Mouse (Mus musculus) CH12.LX (cell line): ENCODE data around the gene Igsf21. TPM values are rescaled to one million over a fixed set of nuclear protein-coding genes. Genes with fewer than 3 reads are reported as not detected.
A peak's percentile ranks its signal among the peaks of the same experiment; 100 is the strongest.

Source experiments
- DNase-seq: peaks from one replicate; pipeline ENCODE4 v3.0.0-alpha.2; 2013; ENCODE audit errors: extremely low read depth
- H3K27ac ChIP-seq: 2 replicates; pipeline ENCODE4 v1.5.1; 2012; ENCODE audit warnings: low read depth, mild to moderate bottlenecking, control low read depth, moderate library complexity; ENCODE audit not compliant: insufficient read depth
- H3K27me3 ChIP-seq: replicated peaks from 2 replicates; pipeline ENCODE3; 2012; ENCODE audit warnings: inconsistent platforms
- H3K36me3 ChIP-seq, 2 experiments: replicated peaks in 1 of 2; 2 replicates each; pipeline versions ENCODE3 to v1.6.1; 2012; ENCODE audit warnings: inconsistent platforms in 1 of 2, low read length in 1 of 2, mild to moderate bottlenecking in 1 of 2, mixed read lengths in 1 of 2, moderate library complexity in 1 of 2; ENCODE audit not compliant: control insufficient read depth in 1 of 2, insufficient read depth in 1 of 2
- H3K4me1 ChIP-seq, 2 experiments: 2 replicates each; pipeline ENCODE4 v1.6.1; 2012; ENCODE audit warnings: inconsistent platforms in 1 of 2, moderate library complexity in 1 of 2; ENCODE audit not compliant: insufficient read depth in 2 of 2, control insufficient read depth in 1 of 2
- H3K4me2 ChIP-seq: 2 replicates; pipeline ENCODE4 v1.6.1; 2012; ENCODE audit warnings: low read depth, mild to moderate bottlenecking, control low read depth; ENCODE audit not compliant: poor library complexity, insufficient read depth, severe bottlenecking
- H3K4me3 ChIP-seq, 3 experiments: fragments of 150-350 bp in 1 of 3; sonication (generic) in 1 of 3; replicated peaks in 1 of 3; 2 replicates each; pipeline versions ENCODE3 to v1.5.1; 2011 to 2012; ENCODE audit warnings: low read depth in 2 of 3, low read length in 2 of 3, mild to moderate bottlenecking in 2 of 3, moderate library complexity in 2 of 3, control low read depth in 1 of 3, improper control_type of control experiment in 1 of 3, inconsistent platforms in 1 of 3, mixed read lengths in 1 of 3; ENCODE audit not compliant: poor library complexity in 1 of 3
- H3K79me2 ChIP-seq: replicated peaks from 2 replicates; pipeline ENCODE4 v1.6.1; 2012; ENCODE audit warnings: mild to moderate bottlenecking, moderate library complexity; ENCODE audit not compliant: control insufficient read depth, poor library complexity, insufficient read depth, severe bottlenecking; ENCODE audit errors: extremely low read depth
- H3K9ac ChIP-seq: 2 replicates; pipeline ENCODE4 v1.6.1; 2012; ENCODE audit warnings: low read depth, mild to moderate bottlenecking, control low read depth, moderate library complexity; ENCODE audit not compliant: insufficient read depth
- H3K9me3 ChIP-seq: replicated peaks from 2 replicates; pipeline ENCODE3; 2012; ENCODE audit warnings: low read length, inconsistent platforms, mixed read lengths
- BHLHE40 ChIP-seq: IDR thresholded peaks from 2 replicates; pipeline ENCODE4 v1.6.1; 2011; ENCODE audit warnings: mild to moderate bottlenecking, low read depth, low read length, improper control_type of control experiment
- CHD1 ChIP-seq: IDR thresholded peaks from 2 replicates; pipeline ENCODE4 v1.6.1; 2012; ENCODE audit warnings: low read depth, low read length, improper control_type of control experiment, inconsistent platforms
- CHD2 ChIP-seq: IDR thresholded peaks from 2 replicates; pipeline ENCODE4 v1.6.1; 2011; ENCODE audit warnings: low read length, improper control_type of control experiment
- CTCF ChIP-seq, 2 experiments: IDR thresholded peaks in 1 of 2; conservative IDR thresholded peaks in 1 of 2; 2 replicates each; pipeline ENCODE4 v1.5.1; 2011 to 2012; ENCODE audit warnings: low read depth in 2 of 2, low read length in 2 of 2, improper control_type of control experiment in 1 of 2, inconsistent platforms in 1 of 2, mild to moderate bottlenecking in 1 of 2, moderate library complexity in 1 of 2
- ELF1 ChIP-seq: IDR thresholded peaks from 2 replicates; pipeline ENCODE4 v1.6.1; 2014; ENCODE audit warnings: low read depth, mild to moderate bottlenecking, inconsistent platforms, low read length, improper control_type of control experiment
- ETS1 ChIP-seq: conservative IDR thresholded peaks from 2 replicates; pipeline ENCODE4 v1.6.1; 2012; ENCODE audit warnings: low read depth, mild to moderate bottlenecking, inconsistent platforms, low read length, improper control_type of control experiment, moderate library complexity
- GABPA ChIP-seq: IDR thresholded peaks from 2 replicates; pipeline ENCODE4 v1.6.1; 2012; ENCODE audit warnings: low read depth, low read length, improper control_type of control experiment, inconsistent platforms; ENCODE audit not compliant: insufficient replicate concordance
- IRF4 ChIP-seq: IDR thresholded peaks from 2 replicates; pipeline ENCODE4 v1.6.1; 2014; ENCODE audit warnings: low read depth, mild to moderate bottlenecking, inconsistent platforms, low read length, improper control_type of control experiment
- JUN ChIP-seq: IDR thresholded peaks from 2 replicates; pipeline ENCODE4 v1.6.1; 2011; ENCODE audit warnings: low read depth, mild to moderate bottlenecking, low read length, improper control_type of control experiment, moderate library complexity; ENCODE audit not compliant: insufficient read depth
- JUND ChIP-seq: conservative IDR thresholded peaks from 2 replicates; pipeline ENCODE4 v1.6.1; 2011; ENCODE audit warnings: low read depth, low read length, improper control_type of control experiment
- MAZ ChIP-seq: IDR thresholded peaks from 2 replicates; pipeline ENCODE4 v1.6.1; 2012; ENCODE audit warnings: low read depth, mild to moderate bottlenecking, inconsistent platforms, low read length, improper control_type of control experiment, moderate library complexity
- MEF2A ChIP-seq: IDR thresholded peaks from 2 replicates; pipeline ENCODE4 v1.6.1; 2014; ENCODE audit warnings: low read depth, mild to moderate bottlenecking, inconsistent platforms, low read length, improper control_type of control experiment, borderline replicate concordance
- MXI1 ChIP-seq: IDR thresholded peaks from 2 replicates; pipeline ENCODE4 v1.6.1; 2011; ENCODE audit warnings: mild to moderate bottlenecking, low read depth, low read length, improper control_type of control experiment
- MYC ChIP-seq: IDR thresholded peaks from 2 replicates; pipeline ENCODE4 v1.6.1; 2011; ENCODE audit warnings: low read depth, mild to moderate bottlenecking, improper control_type of control experiment, low read length
- NRF1 ChIP-seq: IDR thresholded peaks from 2 replicates; pipeline ENCODE4 v1.6.1; 2014; ENCODE audit warnings: low read depth, mild to moderate bottlenecking, inconsistent platforms, low read length, improper control_type of control experiment, moderate library complexity
- PAX5 ChIP-seq: IDR thresholded peaks from 2 replicates; pipeline ENCODE4 v1.6.1; 2012; ENCODE audit warnings: low read length, inconsistent platforms, mixed read lengths
- POLR2AphosphoS2 ChIP-seq: IDR thresholded peaks from 2 replicates; pipeline ENCODE4 v1.6.1; 2011; ENCODE audit warnings: low read depth, low read length, improper control_type of control experiment
- RAD21 ChIP-seq: IDR thresholded peaks from 2 replicates; pipeline ENCODE4 v1.6.1; 2011; ENCODE audit warnings: low read depth, mild to moderate bottlenecking, low read length, improper control_type of control experiment, moderate library complexity
- RCOR1 ChIP-seq: conservative IDR thresholded peaks from 2 replicates; pipeline ENCODE4 v1.6.1; 2012; ENCODE audit warnings: low read depth, mild to moderate bottlenecking, inconsistent platforms, low read length, improper control_type of control experiment
- SIN3A ChIP-seq: IDR thresholded peaks from 2 replicates; pipeline ENCODE4 v1.6.1; 2012; ENCODE audit warnings: low read length, improper control_type of control experiment, inconsistent platforms
- TBP ChIP-seq: conservative IDR thresholded peaks from 2 replicates; pipeline ENCODE4 v1.6.1; 2011; ENCODE audit warnings: low read depth, low read length, improper control_type of control experiment
- UBTF ChIP-seq: IDR thresholded peaks from 2 replicates; pipeline ENCODE4 v1.6.1; 2012; ENCODE audit warnings: low read depth, mild to moderate bottlenecking, inconsistent platforms, low read length, improper control_type of control experiment, moderate library complexity
- USF2 ChIP-seq: conservative IDR thresholded peaks from 2 replicates; pipeline ENCODE4 v1.6.1; 2011; ENCODE audit warnings: low read depth, low read length, improper control_type of control experiment
- ZC3H11A ChIP-seq: IDR thresholded peaks from 2 replicates; pipeline ENCODE4 v1.6.1; 2012; ENCODE audit warnings: low read depth, mild to moderate bottlenecking, inconsistent platforms, low read length, improper control_type of control experiment
- ZKSCAN1 ChIP-seq: IDR thresholded peaks from 2 replicates; pipeline ENCODE4 v1.6.1; 2012; ENCODE audit warnings: low read depth, inconsistent platforms, low read length, improper control_type of control experiment, borderline replicate concordance
- ZNF384 ChIP-seq: IDR thresholded peaks from 2 replicates; pipeline ENCODE4 v1.6.1; 2012; ENCODE audit warnings: low read depth, low read length, improper control_type of control experiment, inconsistent platforms
- dilution Hi-C: fragments of 300-500 bp; cut with MboI; formaldehyde crosslinking; loops from 2 replicates; pipeline ENCODE4 v1.14.3; 2020; ENCODE audit warnings: low sequenced_read_pairs; ENCODE audit not compliant: extremely low pct_unique_long_range_greater_than_20kb, extremely low pct_ligation_motif_present
- in situ Hi-C: fragments of 300-500 bp; cut with MboI; formaldehyde crosslinking; loops from 3 replicates; pipeline ENCODE4 v1.14.3; 2019; ENCODE audit warnings: low sequenced_read_pairs, low pct_ligation_motif_present, low pct_unique_long_range_greater_than_20kb, mixed read lengths
- polyA plus RNA-seq: library from polyadenylated mRNA; unstranded; fragments of >175 nt; gene quantifications from 2 replicates; pipeline ENCODE4 v1.2.1, GENCODE M21; 2012; ENCODE audit warnings: low read depth; ENCODE audit not compliant: insufficient read length
- total RNA-seq, 2 experiments: library from RNA; depleted of rRNA; stranded (reverse); fragments of 300-350 nt in 1 of 2; fragments of >200 nt in 1 of 2; gene quantifications; 2 replicates each; pipeline ENCODE4 v1.2.3; 2012 to 2014

Igsf21 gene
- total and polyA plus RNA-seq, 3 experiments: not detected

- H3K79me2 ChIP-seq: no peaks in the 10 kb centered on the region
- no peak overlapping the region for H3K4me3 ChIP-seq
- H3K4me2 ChIP-seq: no peak overlapping the region
- H3K9me3 ChIP-seq: peaks cover 31% of the 10 kb centered on the region
- TF ChIP-seq RAD21: no peak
- no peak for TF ChIP-seq BHLHE40
- no peak for TF ChIP-seq UBTF
- no peak for TF ChIP-seq NRF1
- no peak for TF ChIP-seq MAZ
- no peak for TF ChIP-seq MEF2A
- no peak for TF ChIP-seq JUN
- no peak for TF ChIP-seq MYC
- TF ChIP-seq CHD2: no peak
- TF ChIP-seq CTCF (conservative IDR thresholded peaks at IDR 0.05 in 1 of 2, IDR thresholded peaks at IDR 0.05 in 1 of 2; ENCODE audit: low read depth in 2 of 2, low read length in 2 of 2): no peak
- no peak for TF ChIP-seq MXI1
- TF ChIP-seq TBP: no peak
- no peak for TF ChIP-seq POLR2AphosphoS2
- TF ChIP-seq SIN3A: no peak
- no peak for DNase-seq
- dilution Hi-C loops (no loop called here), in situ Hi-C loops (no loop called here)
- H3K4me1 ChIP-seq: no peaks in the 10 kb centered on the region
- no peak overlapping the region for H3K9ac ChIP-seq
- H3K36me3 ChIP-seq: no peaks in the 10 kb centered on the region
- no peak overlapping the region for H3K27ac ChIP-seq
- H3K27me3 ChIP-seq: no peaks in the 10 kb centered on the region
These were observed 92.9 kb downstream of the Igsf21 start for GRCm38 (mm10) chr4:140153711-140154114.

GRCm38 (mm10) chr4:140153101-140153500 is 93.5 kb downstream of the Igsf21 start:
- Histone ChIP-seq H3K4me1 (no peaks in the 10 kb centered on the region), H3K9ac (no peak overlapping the region), H3K36me3 (no peaks in the 10 kb centered on the region), H3K27me3 (no peaks in the 10 kb centered on the region), H3K27ac (no peak overlapping the region), H3K79me2 (no peaks in the 10 kb centered on the region), H3K4me3 (no peak overlapping the region), H3K9me3 (peaks cover 32% of the 10 kb centered on the region), H3K4me2 (no peak overlapping the region)
- TF ChIP-seq MEF2A (no peak), CTCF (conservative IDR thresholded peaks at IDR 0.05 in 1 of 2, IDR thresholded peaks at IDR 0.05 in 1 of 2; ENCODE audit: low read depth in 2 of 2, low read length in 2 of 2) (peak; percentile 59 to 67; a peak in 3 of 4 replicates), ZKSCAN1 (no peak)
- dilution Hi-C loops (no loop called here), in situ Hi-C loops (no loop called here)
- DNase-seq: peak; percentile 15

DNA sequence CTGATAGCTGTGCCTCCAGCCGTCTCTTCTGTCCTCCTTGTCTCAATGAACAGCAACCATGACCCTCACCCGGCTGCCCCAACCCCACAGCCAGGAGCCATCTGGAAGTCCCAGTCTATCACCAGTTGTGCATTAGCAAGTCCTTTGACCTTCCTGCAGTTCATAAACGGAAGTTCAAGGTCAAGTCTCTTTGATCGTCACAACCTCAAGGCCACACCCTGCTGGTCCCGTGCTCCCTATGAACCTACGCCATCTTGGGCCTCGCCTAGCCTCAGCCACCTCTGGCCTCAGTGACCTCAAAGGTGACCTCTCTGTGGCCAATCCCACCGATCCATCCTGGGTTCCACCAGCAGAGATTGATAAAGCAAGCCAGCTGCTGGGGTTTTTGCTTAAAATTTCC is 96.9 kb downstream of the Igsf21 start:
- dilution Hi-C loops: no loop called here
- TF ChIP-seq ETS1: no peak
- no peak for TF ChIP-seq ELF1
- TF ChIP-seq JUND: no peak
- no peak for TF ChIP-seq ZNF384
- no peak for TF ChIP-seq UBTF
- no peak for TF ChIP-seq MYC
- TF ChIP-seq GABPA: no peak
- no peak for TF ChIP-seq IRF4
- no peak for TF ChIP-seq USF2
- no peak for TF ChIP-seq ZC3H11A
- TF ChIP-seq CHD1: no peak
- TF ChIP-seq MAZ: no peak
- no peak for TF ChIP-seq PAX5
- no peak for TF ChIP-seq CHD2
- TF ChIP-seq RCOR1: no peak
- no peak for TF ChIP-seq TBP
- TF ChIP-seq, all 38 proteins: peak for 0
- H3K36me3 ChIP-seq: no peaks in the 10 kb centered on the region
- DNase-seq: no peak
- H3K27ac ChIP-seq: no peak overlapping the region
- no peak overlapping the region for H3K4me2 ChIP-seq
- no peaks in the 10 kb centered on the region for H3K79me2 ChIP-seq
- in situ Hi-C loops: no loop called here
- peaks cover 4% of the 10 kb centered on the region for H3K27me3 ChIP-seq
- no peak overlapping the region for H3K4me3 ChIP-seq
- H3K4me1 ChIP-seq: no peaks in the 10 kb centered on the region
- no peak overlapping the region for H3K9ac ChIP-seq
- peaks cover 42% of the 10 kb centered on the region for H3K9me3 ChIP-seq
